Comparison of ENCODE assay signal across 21 mouse cellular contexts in genomic region chr4:118522248-118522647, GRCm38 (mm10). TPM values are rescaled to one million over a fixed set of nuclear protein-coding genes. Genes with fewer than 3 reads are reported as not detected.
DNase-seq lines count a peak whose midpoint lies in the region; ATAC-seq and TF ChIP-seq lines count a peak whose summit lies in the region.
"Had no signal": no experiment of that assay in that cellular context is flagged by ENCODE, and none has a peak within 500 bp of the region (broad histone marks: within the 10 kb centered on the region; RNA-seq: fewer than 3 reads in every experiment).

No protein-coding gene starts in this region.

- H3K27me3 ChIP-seq in limb, embryonic 12.5 days = peaks cover 17% of the 10 kb centered on the region
- peaks cover 14% of the 10 kb centered on the region for H3K27me3 ChIP-seq in limb, embryonic 10.5 days (ENCODE audit: low read depth, poor library complexity, severe bottlenecking)
- H3K27me3 ChIP-seq in limb, embryonic 14.5 days (ENCODE audit: control insufficient read depth, insufficient read depth, low read length) = no peaks in the 10 kb centered on the region; the same call in 1 of the 2 replicates
- H3K27me3 ChIP-seq in myocyte (ENCODE audit: control insufficient read depth, insufficient read depth, insufficient read length) = peaks cover 61% of the 10 kb centered on the region
- H3K27me3 ChIP-seq: Patski had no signal

- no peak overlapping the region for H3K4me2 ChIP-seq in limb, embryonic 12.5 days
- H3K4me2 ChIP-seq in limb, embryonic 14.5 days (replicated peaks; ENCODE audit: low read depth, low read length, severe bottlenecking) = no peak overlapping the region
- no peak overlapping the region for H3K4me2 ChIP-seq in myocyte (ENCODE audit: low read depth)

- H3K36me3 ChIP-seq in limb, embryonic 12.5 days = no peaks in the 10 kb centered on the region
- no peaks in the 10 kb centered on the region for H3K36me3 ChIP-seq in limb, embryonic 10.5 days
- H3K36me3 ChIP-seq in limb, embryonic 14.5 days (ENCODE audit: control insufficient read depth, insufficient read depth, low read length) = no peaks in the 10 kb centered on the region
- H3K36me3 ChIP-seq in myocyte (ENCODE audit: control insufficient read depth, insufficient read depth) = no peaks in the 10 kb centered on the region
- H3K36me3 ChIP-seq: G1E had no signal

- H3ac ChIP-seq in myocyte (ENCODE audit: control insufficient read depth, insufficient read length) = no peak overlapping the region

- H3K4me1 ChIP-seq in limb, embryonic 12.5 days (replicated peaks) = 0 out of 2 replicates have a peak, but pooled peaks cover 6% of the 10 kb centered on the region
- peaks cover 12% of the 10 kb centered on the region for H3K4me1 ChIP-seq in limb, embryonic 10.5 days
- H3K4me1 ChIP-seq in limb, embryonic 14.5 days (ENCODE audit: control insufficient read depth, insufficient read depth, low read length) = no peaks in the 10 kb centered on the region

- no peak overlapping the region for H3K9ac ChIP-seq in limb, embryonic 12.5 days (replicated peaks)
- H3K9ac ChIP-seq in limb, embryonic 14.5 days (ENCODE audit: low read depth, low read length, severe bottlenecking) = no peak overlapping the region

- H3K27ac ChIP-seq in limb, embryonic 12.5 days = no peak overlapping the region
- no peak overlapping the region for H3K27ac ChIP-seq in limb, embryonic 10.5 days
- H3K27ac ChIP-seq in limb, embryonic 14.5 days (replicated peaks; ENCODE audit: low read depth, low read length) = no peak overlapping the region

- H3K4me3 ChIP-seq in limb, embryonic 12.5 days (replicated peaks) = no peak overlapping the region
- H3K4me3 ChIP-seq in limb, embryonic 10.5 days = no peak overlapping the region
- no peak overlapping the region for H3K4me3 ChIP-seq in limb, embryonic 14.5 days (replicated peaks; ENCODE audit: low read length)
- H3K4me3 ChIP-seq in myocyte = no peak overlapping the region

- 0 out of 2 replicates have a peak, but pooled peaks have one; percentile 59 for ATAC-seq in limb, embryonic 12.5 days (ENCODE audit: insufficient number of reproducible peaks, insufficient read depth, low FRiP score, low TSS enrichment, low read depth)
- peak; percentile 39; the same call in 1 of the 2 replicates for ATAC-seq in limb, embryonic 14.5 days (ENCODE audit: low FRiP score, low read depth)
- ATAC-seq: activated CD4-positive, CD25-positive, alpha-beta regulatory T cell, adult 4 months; CD4-positive, CD25-positive, alpha-beta regulatory T cell, adult 4 months; Patski had no signal

- WGBS in limb, embryonic 12.5 days = 85% methylated on average over 7 of the region's 7 CpGs
- WGBS in limb, embryonic 10.5 days = 87% methylated on average over 7 of the region's 7 CpGs
- 74% methylated on average over 7 of the region's 7 CpGs for WGBS in limb, embryonic 14.5 days

- no peaks in the 10 kb centered on the region for H3K79me2 ChIP-seq in myocyte (ENCODE audit: control insufficient read depth, insufficient read depth)

- no peak for TF ChIP-seq POLR2A in limb, embryonic 14.5 days (IDR thresholded peaks at IDR 0.05; ENCODE audit: borderline replicate concordance, extremely low read depth, insufficient read depth, insufficient read length)
- TF ChIP-seq POLR2A in myocyte (IDR thresholded peaks at IDR 0.05; ENCODE audit: insufficient read length, low read depth) = no peak

- no peaks in the 10 kb centered on the region for H3K9me3 ChIP-seq in limb, embryonic 12.5 days
- H3K9me3 ChIP-seq in limb, embryonic 10.5 days (replicated peaks) = no peaks in the 10 kb centered on the region
- H3K9me3 ChIP-seq in limb, embryonic 14.5 days (ENCODE audit: control insufficient read depth, low read length) = no peaks in the 10 kb centered on the region
- H3K9me3 ChIP-seq: G1E had no signal

- DNase-seq in limb, embryonic 10.5 days (ENCODE audit: low spot score) = no peak
- no peak for DNase-seq in limb, embryonic 14.5 days (ENCODE audit: low spot score)
- no peak for DNase-seq in cerebellum, postnatal 4 days (ENCODE audit: low spot score in 2 of 2)
- DNase-seq in testis, postnatal 14 days (ENCODE audit: low spot score) = no peak
- DNase-seq: adrenal gland, adult 2 months; adrenal gland, adult 8-10 months; adrenal gland, postnatal 10 days; adrenal gland, postnatal 14 days; adrenal gland, postnatal 25 days; adrenal gland, postnatal 36 days; B cell, adult 2 months; cerebellum, adult 11 months; cerebellum, adult 11-12 months; cerebellum, adult 18-20 months had no signal

TF ChIP-seq in myocyte, 11 proteins besides CTCF, POLR2A, EP300 and RAD21:
- TF ChIP-seq MYOG (IDR thresholded peaks at IDR 0.05; ENCODE audit: control insufficient read depth in 1 of 3, insufficient read depth in 1 of 3, insufficient read length in 2 of 3, low read depth in 2 of 3) = peak in 2 of 3 experiments; percentile 6 to 59
- no peak for TF ChIP-seq REST (IDR thresholded peaks at IDR 0.05; ENCODE audit: insufficient read depth, insufficient read length)
- peak in 2 of 3 experiments; percentile 24 to 72 for TF ChIP-seq MYOD1 (IDR thresholded peaks at IDR 0.05; ENCODE audit: control insufficient read depth in 1 of 3, insufficient read length in 2 of 3, low read depth in 2 of 3)
TF ChIP-seq in myocyte: peak in this region for 2.

RNA-seq across cellular contexts. Expression of gene 2610528J11Rik, which starts 4.6 kb away (rescaled TPM):
- 0.73 and 1.6 TPM in 2 replicates for polyA plus RNA-seq in limb, embryonic 12.5 days (2016; fragmentation: Nextera tagmentation; extraction: Ambion mirVana)
- polyA plus RNA-seq in limb, embryonic 10.5 days (2016; fragmentation: Nextera tagmentation; extraction: Ambion mirVana) = 0.78 and 1.2 TPM in 2 replicates
- polyA plus RNA-seq in limb, embryonic 14.5 days (2012; rRNA removed) = 3.7 and 4.3 TPM in 2 replicates
- polyA plus RNA-seq in limb, embryonic 14.5 days (2014; fragmentation: Nextera tagmentation; extraction: Ambion mirVana) = 9.5 and 10.9 TPM in 2 replicates
- not detected for polyA plus RNA-seq in myocyte (2012; fragmentation: generic; extraction: Trizol)
- polyA plus RNA-seq: activated CD4-positive, CD25-positive, alpha-beta regulatory T cell, adult 4 months; adrenal gland, adult 2 months; C2C12; CD4-positive, CD25-positive, alpha-beta regulatory T cell, adult 4 months; G1E; Patski had no signal

RNA-seq across cellular contexts. Expression of gene Tmem125, which starts 21.6 kb away (rescaled TPM):
- 0.58 and 1.2 TPM in 2 replicates for polyA plus RNA-seq in limb, embryonic 12.5 days (2016; fragmentation: Nextera tagmentation; extraction: Ambion mirVana)
- polyA plus RNA-seq in limb, embryonic 10.5 days (2016; fragmentation: Nextera tagmentation; extraction: Ambion mirVana) = 0.34 and 0.54 TPM in 2 replicates
- 5.2 and 6.0 TPM in 2 replicates for polyA plus RNA-seq in limb, embryonic 14.5 days (2012; rRNA removed)
- polyA plus RNA-seq in limb, embryonic 14.5 days (2014; fragmentation: Nextera tagmentation; extraction: Ambion mirVana) = 7.6 and 11.1 TPM in 2 replicates
- not detected for polyA plus RNA-seq in myocyte (2012; fragmentation: generic; extraction: Trizol)
- polyA plus RNA-seq: activated CD4-positive, CD25-positive, alpha-beta regulatory T cell, adult 4 months; C2C12; CD4-positive, CD25-positive, alpha-beta regulatory T cell, adult 4 months; G1E had no signal

RNA-seq across cellular contexts. Expression of gene Tie1, which starts 32.4 kb away (rescaled TPM):
- 16.6 and 18.4 TPM in 2 replicates for polyA plus RNA-seq in limb, embryonic 12.5 days (2016; fragmentation: Nextera tagmentation; extraction: Ambion mirVana)
- polyA plus RNA-seq in limb, embryonic 10.5 days (2016; fragmentation: Nextera tagmentation; extraction: Ambion mirVana) = 16.8 and 19.4 TPM in 2 replicates
- 27.1 and 34.2 TPM in 2 replicates for polyA plus RNA-seq in limb, embryonic 14.5 days (2012; rRNA removed)
- 16.7 and 17.7 TPM in 2 replicates for polyA plus RNA-seq in limb, embryonic 14.5 days (2014; fragmentation: Nextera tagmentation; extraction: Ambion mirVana)
- polyA plus RNA-seq in myocyte (2012; fragmentation: generic; extraction: Trizol) = not detected
- polyA plus RNA-seq: activated CD4-positive, CD25-positive, alpha-beta regulatory T cell, adult 4 months; C2C12; Patski had no signal

Comparison
In these comparisons a context has a peak if more than half of its experiments do, and no peak if none do; other contexts are left out.
1. RNA of gene Tie1, which starts 32.4 kb away (polyA plus RNA-seq): 16.7 to 34.2 TPM in limb, embryonic 14.5 days, 16.8 to 19.4 TPM in limb, embryonic 10.5 days and 16.6 to 18.4 TPM in limb, embryonic 12.5 days; not detected in myocyte (single experiment); every median in the first group is over 10 times any median in the second.